Mouse (Mus musculus) stomach, embryonic 15.5 days (tissue): ENCODE results near the gene Erp27. TPM values are rescaled to one million over a fixed set of nuclear protein-coding genes. Genes with fewer than 3 reads are reported as not detected.
"Not testable (repeated sequence)": the region's sequence is repeated elsewhere in the genome, so short reads cannot be mapped to it uniquely, and the experiment has no call there.

Source experiments
- ATAC-seq: fragments of 200-750 bp; cut with Nextera tagmentation; 2 replicates; pipeline ENCODE4 v1.8.0; 2017; ENCODE audit warnings: low read depth, moderate number of reproducible peaks, moderate TSS enrichment; ENCODE audit not compliant: insufficient read depth, low FRiP score
- H3K27ac ChIP-seq: fragments of 300-500 bp; sonication (generic); 2 replicates; pipeline ENCODE4 v1.5.1; 2015; ENCODE audit warnings: mild to moderate bottlenecking, inconsistent platforms
- H3K27me3 ChIP-seq: fragments of 300-500 bp; sonication (generic); replicated peaks from 2 replicates; pipeline ENCODE4 v1.6.1; 2015; ENCODE audit warnings: inconsistent platforms
- H3K36me3 ChIP-seq: fragments of 300-500 bp; sonication (generic); 2 replicates; pipeline ENCODE4 v1.6.1; 2015; ENCODE audit warnings: inconsistent platforms
- H3K4me1 ChIP-seq: fragments of 300-500 bp; sonication (generic); 2 replicates; pipeline ENCODE4 v1.6.1; 2015; ENCODE audit warnings: inconsistent platforms
- H3K4me2 ChIP-seq: fragments of 300-500 bp; sonication (generic); 2 replicates; pipeline ENCODE4 v1.6.1; 2015; ENCODE audit warnings: mild to moderate bottlenecking, inconsistent platforms
- H3K4me3 ChIP-seq: fragments of 300-500 bp; sonication (generic); replicated peaks from 2 replicates; pipeline ENCODE4 v1.5.1; 2015; ENCODE audit warnings: inconsistent platforms
- H3K9ac ChIP-seq: fragments of 300-500 bp; sonication (generic); 2 replicates; pipeline ENCODE4 v1.6.1; 2015; ENCODE audit warnings: inconsistent platforms
- H3K9me3 ChIP-seq: fragments of 300-500 bp; sonication (generic); 2 replicates; pipeline ENCODE4 v1.6.1; 2016; ENCODE audit warnings: inconsistent platforms
- WGBS: fragments of 180-500 bp; shearing (Covaris S2); methylation state at CpG from one replicate; pipeline ENCODE4 v1.1.7; 2015; 5-methylcytosine and 5-hydroxymethylcytosine counted together
- polyA plus RNA-seq: library from polyadenylated mRNA; unstranded; fragments of >200 nt; fragmentation: Nextera tagmentation; extraction: Ambion mirVana; gene quantifications from 2 replicates; pipeline ENCODE4 v1.2.1, GENCODE M21; 2015

Erp27 gene
- 40.1 and 57.2 TPM in 2 replicates for polyA plus RNA-seq

- H3K27ac ChIP-seq, result no peak within 1 kb of the TSS
- WGBS, result 59% methylated on average over 5 of the region's 5 CpGs
These were observed at the start of gene Erp27 for GRCm38 (mm10) chr6:136922080-136922479. Gene Erp27 (minus strand): TSS chr6:136922180.

GRCm38 (mm10) chr6:136968877-136969276, 46.9 kb upstream of the Erp27 start:
- 26% methylated on average over 4 of the region's 4 CpGs for WGBS

More at GRCm38 (mm10) chr6:136922080-136922479, at the start of gene Erp27:
- ATAC-seq, result peak; percentile 31; the same call in 1 of the 2 replicates
- no peak within 1 kb of the TSS for H3K4me2 ChIP-seq
- H3K9me3 ChIP-seq, result no peaks in the 10 kb centered on the region
- no peak within 1 kb of the TSS for H3K4me3 ChIP-seq
- no peaks in the 10 kb centered on the region for H3K27me3 ChIP-seq
- peaks cover 3% of the 10 kb centered on the region; the same call in 1 of the 2 replicates for H3K4me1 ChIP-seq
- no peak within 1 kb of the TSS; the same call in 1 of the 2 replicates for H3K9ac ChIP-seq
- H3K36me3 ChIP-seq, result no peaks in the 10 kb centered on the region

GRCm38 (mm10) chr6:136967466-136967865, 45.5 kb upstream of the Erp27 start:
- no peak for ATAC-seq
- WGBS, result 67% methylated on average over 4 of the region's 4 CpGs
- no peak overlapping the region for H3K4me2 ChIP-seq
- no peak overlapping the region for H3K27ac ChIP-seq
- H3K9ac ChIP-seq, result no peak overlapping the region
- no peaks in the 10 kb centered on the region for H3K27me3 ChIP-seq
- no peaks in the 10 kb centered on the region for H3K36me3 ChIP-seq
- no peaks in the 10 kb centered on the region for H3K9me3 ChIP-seq
- H3K4me3 ChIP-seq, result no peak overlapping the region
- H3K4me1 ChIP-seq, result no peaks in the 10 kb centered on the region

More at GRCm38 (mm10) chr6:136968877-136969276, 46.9 kb upstream of the Erp27 start:
- H3K27me3 ChIP-seq, H3K9me3 ChIP-seq, H3K4me1 ChIP-seq, H3K4me2 ChIP-seq, H3K36me3 ChIP-seq, H3K4me3 ChIP-seq, H3K9ac ChIP-seq: not testable (repeated sequence)
- 0 out of 2 replicates have a peak, but pooled peaks have one; percentile 68 for ATAC-seq
- H3K27ac ChIP-seq, result peak overlapping the region; percentile 46; the same call in 1 of the 2 replicates

- H3K9ac ChIP-seq, result no peak overlapping the region
- no peaks in the 10 kb centered on the region for H3K27me3 ChIP-seq
- H3K4me1 ChIP-seq, result no peaks in the 10 kb centered on the region
- no peaks in the 10 kb centered on the region for H3K36me3 ChIP-seq
- no peak overlapping the region for H3K4me2 ChIP-seq
- no peak overlapping the region for H3K27ac ChIP-seq
- H3K9me3 ChIP-seq, result no peaks in the 10 kb centered on the region
- ATAC-seq, result no peak
- no peak overlapping the region for H3K4me3 ChIP-seq
- 68% methylated on average over 10 of the region's 10 CpGs for WGBS
These were observed 43.9 kb upstream of the Erp27 start for GRCm38 (mm10) chr6:136965912-136966311.

GRCm38 (mm10) chr6:136964609-136965510, 42.9 kb upstream of the Erp27 start:
- WGBS, result 60% methylated on average over 13 of the region's 13 CpGs
- Histone ChIP-seq H3K9ac (no peak overlapping the region), H3K9me3 (no peaks in the 10 kb centered on the region), H3K4me2 (no peak overlapping the region), H3K4me1 (no peaks in the 10 kb centered on the region), H3K4me3 (no peak overlapping the region), H3K27ac (no peak overlapping the region), H3K27me3 (no peaks in the 10 kb centered on the region), H3K36me3 (no peaks in the 10 kb centered on the region)
- no peak for ATAC-seq

GRCm38 (mm10) chr6:136962957-136963356, 41.0 kb upstream of the Erp27 start:
- H3K4me3 ChIP-seq, result no peak overlapping the region
- no peaks in the 10 kb centered on the region for H3K27me3 ChIP-seq
- H3K4me1 ChIP-seq, result no peaks in the 10 kb centered on the region
- no peak overlapping the region for H3K27ac ChIP-seq
- no peak overlapping the region for H3K4me2 ChIP-seq
- H3K36me3 ChIP-seq, result no peaks in the 10 kb centered on the region
- H3K9ac ChIP-seq, result no peak overlapping the region
- ATAC-seq, result no peak
- WGBS, result 67% methylated on average over 11 of the region's 11 CpGs
- no peaks in the 10 kb centered on the region for H3K9me3 ChIP-seq

GRCm38 (mm10) chr6:136959131-136959530, 37.2 kb upstream of the Erp27 start:
- ATAC-seq, result no peak
- 56% methylated on average over 11 of the region's 11 CpGs for WGBS

GRCm38 (mm10) chr6:136957062-136957461, 35.1 kb upstream of the Erp27 start:
- ATAC-seq, result no peak
- Histone ChIP-seq H3K9me3 (no peaks in the 10 kb centered on the region), H3K4me3 (no peak overlapping the region), H3K4me2 (no peak overlapping the region), H3K4me1 (no peaks in the 10 kb centered on the region), H3K27me3 (no peaks in the 10 kb centered on the region), H3K9ac (no peak overlapping the region), H3K36me3 (no peaks in the 10 kb centered on the region), H3K27ac (no peak overlapping the region)
- 65% methylated on average over 7 of the region's 7 CpGs for WGBS

More at GRCm38 (mm10) chr6:136959131-136959530, 37.2 kb upstream of the Erp27 start:
- H3K4me1 ChIP-seq, result no peaks in the 10 kb centered on the region
- H3K9me3 ChIP-seq, result no peaks in the 10 kb centered on the region
- H3K4me3 ChIP-seq, result no peak overlapping the region
- H3K4me2 ChIP-seq, result no peak overlapping the region
- no peak overlapping the region for H3K27ac ChIP-seq
- H3K36me3 ChIP-seq, result no peaks in the 10 kb centered on the region
- H3K27me3 ChIP-seq, result no peaks in the 10 kb centered on the region
- no peak overlapping the region for H3K9ac ChIP-seq

GRCm38 (mm10) chr6:136955240-136955639, 33.3 kb upstream of the Erp27 start:
- H3K36me3 ChIP-seq, result no peaks in the 10 kb centered on the region
- H3K4me1 ChIP-seq, result no peaks in the 10 kb centered on the region
- no peak overlapping the region for H3K4me3 ChIP-seq
- no peak for ATAC-seq
- H3K9me3 ChIP-seq, result no peaks in the 10 kb centered on the region
- H3K27me3 ChIP-seq, result no peaks in the 10 kb centered on the region
- H3K27ac ChIP-seq, result no peak overlapping the region
- H3K4me2 ChIP-seq, result no peak overlapping the region
- no peak overlapping the region for H3K9ac ChIP-seq
- 88% methylated on average over 3 of the region's 3 CpGs for WGBS

- Histone ChIP-seq H3K27ac (no peak overlapping the region), H3K27me3 (no peaks in the 10 kb centered on the region), H3K4me1 (no peaks in the 10 kb centered on the region), H3K9ac (no peak overlapping the region), H3K4me2 (no peak overlapping the region), H3K36me3 (no peaks in the 10 kb centered on the region), H3K4me3 (no peak overlapping the region), H3K9me3 (no peaks in the 10 kb centered on the region)
- 83% methylated on average over 8 of the region's 8 CpGs for WGBS
- ATAC-seq, result no peak
These were observed 32.7 kb upstream of the Erp27 start for GRCm38 (mm10) chr6:136954715-136955114.

GRCm38 (mm10) chr6:136954192-136954591, 32.2 kb upstream of the Erp27 start:
- ATAC-seq, result no peak

GRCm38 (mm10) chr6:136952930-136953329, 30.9 kb upstream of the Erp27 start:
- Histone ChIP-seq H3K27ac (no peak overlapping the region), H3K4me1 (no peaks in the 10 kb centered on the region), H3K9ac (no peak overlapping the region), H3K4me3 (no peak overlapping the region), H3K9me3 (no peaks in the 10 kb centered on the region), H3K36me3 (no peaks in the 10 kb centered on the region), H3K27me3 (no peaks in the 10 kb centered on the region), H3K4me2 (no peak overlapping the region)
- 85% methylated on average over 9 of the region's 9 CpGs for WGBS
- no peak for ATAC-seq

More at GRCm38 (mm10) chr6:136954192-136954591, 32.2 kb upstream of the Erp27 start:
- no peak overlapping the region for H3K27ac ChIP-seq
- no peaks in the 10 kb centered on the region for H3K36me3 ChIP-seq
- H3K9me3 ChIP-seq, result no peaks in the 10 kb centered on the region
- no peak overlapping the region for H3K9ac ChIP-seq
- H3K27me3 ChIP-seq, result no peaks in the 10 kb centered on the region
- H3K4me3 ChIP-seq, result no peak overlapping the region
- no peaks in the 10 kb centered on the region for H3K4me1 ChIP-seq
- 76% methylated on average over 6 of the region's 6 CpGs for WGBS
- H3K4me2 ChIP-seq, result no peak overlapping the region
